Mouse (Mus musculus) CH12.LX (cell line): ENCODE results near the gene Trmt10a. TPM values are rescaled to one million over a fixed set of nuclear protein-coding genes. Genes with fewer than 3 reads are reported as not detected.

Experiments
- DNase-seq: peaks from one replicate; pipeline ENCODE4 v3.0.0-alpha.2; 2013; ENCODE audit errors: extremely low read depth
- H3K27ac ChIP-seq: 2 replicates; pipeline ENCODE4 v1.5.1; 2012; ENCODE audit warnings: low read depth, mild to moderate bottlenecking, control low read depth, moderate library complexity; ENCODE audit not compliant: insufficient read depth
- H3K27me3 ChIP-seq: replicated peaks from 2 replicates; pipeline ENCODE3; 2012; ENCODE audit warnings: inconsistent platforms
- H3K36me3 ChIP-seq, 2 experiments: replicated peaks in 1 of 2; 2 replicates each; pipeline versions ENCODE3 to v1.6.1; 2012; ENCODE audit warnings: inconsistent platforms in 1 of 2, low read length in 1 of 2, mild to moderate bottlenecking in 1 of 2, mixed read lengths in 1 of 2, moderate library complexity in 1 of 2; ENCODE audit not compliant: control insufficient read depth in 1 of 2, insufficient read depth in 1 of 2
- H3K4me1 ChIP-seq, 2 experiments: 2 replicates each; pipeline ENCODE4 v1.6.1; 2012; ENCODE audit warnings: inconsistent platforms in 1 of 2, moderate library complexity in 1 of 2; ENCODE audit not compliant: insufficient read depth in 2 of 2, control insufficient read depth in 1 of 2
- H3K4me2 ChIP-seq: 2 replicates; pipeline ENCODE4 v1.6.1; 2012; ENCODE audit warnings: low read depth, mild to moderate bottlenecking, control low read depth; ENCODE audit not compliant: poor library complexity, insufficient read depth, severe bottlenecking
- H3K4me3 ChIP-seq, 3 experiments: fragments of 150-350 bp in 1 of 3; sonication (generic) in 1 of 3; replicated peaks in 1 of 3; 2 replicates each; pipeline versions ENCODE3 to v1.5.1; 2011 to 2012; ENCODE audit warnings: low read depth in 2 of 3, low read length in 2 of 3, mild to moderate bottlenecking in 2 of 3, moderate library complexity in 2 of 3, control low read depth in 1 of 3, improper control_type of control experiment in 1 of 3, inconsistent platforms in 1 of 3, mixed read lengths in 1 of 3; ENCODE audit not compliant: poor library complexity in 1 of 3
- H3K79me2 ChIP-seq: replicated peaks from 2 replicates; pipeline ENCODE4 v1.6.1; 2012; ENCODE audit warnings: mild to moderate bottlenecking, moderate library complexity; ENCODE audit not compliant: control insufficient read depth, poor library complexity, insufficient read depth, severe bottlenecking; ENCODE audit errors: extremely low read depth
- H3K9ac ChIP-seq: 2 replicates; pipeline ENCODE4 v1.6.1; 2012; ENCODE audit warnings: low read depth, mild to moderate bottlenecking, control low read depth, moderate library complexity; ENCODE audit not compliant: insufficient read depth
- H3K9me3 ChIP-seq: replicated peaks from 2 replicates; pipeline ENCODE3; 2012; ENCODE audit warnings: low read length, inconsistent platforms, mixed read lengths
- CHD2 ChIP-seq: IDR thresholded peaks from 2 replicates; pipeline ENCODE4 v1.6.1; 2011; ENCODE audit warnings: low read length, improper control_type of control experiment
- CTCF ChIP-seq, 2 experiments: IDR thresholded peaks in 1 of 2; conservative IDR thresholded peaks in 1 of 2; 2 replicates each; pipeline ENCODE4 v1.5.1; 2011 to 2012; ENCODE audit warnings: low read depth in 2 of 2, low read length in 2 of 2, improper control_type of control experiment in 1 of 2, inconsistent platforms in 1 of 2, mild to moderate bottlenecking in 1 of 2, moderate library complexity in 1 of 2
- E2F4 ChIP-seq: IDR thresholded peaks from 2 replicates; pipeline ENCODE4 v1.6.1; 2011; ENCODE audit warnings: low read depth, low read length, improper control_type of control experiment; ENCODE audit not compliant: insufficient replicate concordance
- ELF1 ChIP-seq: IDR thresholded peaks from 2 replicates; pipeline ENCODE4 v1.6.1; 2014; ENCODE audit warnings: low read depth, mild to moderate bottlenecking, inconsistent platforms, low read length, improper control_type of control experiment
- EP300 ChIP-seq: IDR thresholded peaks from 2 replicates; pipeline ENCODE4 v1.6.1; 2011; ENCODE audit warnings: low read length, improper control_type of control experiment
- HCFC1 ChIP-seq: IDR thresholded peaks from 2 replicates; pipeline ENCODE4 v1.6.1; 2012; ENCODE audit warnings: low read depth, mild to moderate bottlenecking, inconsistent platforms, low read length, improper control_type of control experiment
- IRF4 ChIP-seq: IDR thresholded peaks from 2 replicates; pipeline ENCODE4 v1.6.1; 2014; ENCODE audit warnings: low read depth, mild to moderate bottlenecking, inconsistent platforms, low read length, improper control_type of control experiment
- JUND ChIP-seq: conservative IDR thresholded peaks from 2 replicates; pipeline ENCODE4 v1.6.1; 2011; ENCODE audit warnings: low read depth, low read length, improper control_type of control experiment
- KAT2A ChIP-seq: IDR thresholded peaks from 2 replicates; pipeline ENCODE4 v1.6.1; 2012; ENCODE audit warnings: low read length, improper control_type of control experiment, inconsistent platforms; ENCODE audit not compliant: insufficient replicate concordance
- MXI1 ChIP-seq: IDR thresholded peaks from 2 replicates; pipeline ENCODE4 v1.6.1; 2011; ENCODE audit warnings: mild to moderate bottlenecking, low read depth, low read length, improper control_type of control experiment
- NELFE ChIP-seq: IDR thresholded peaks from 2 replicates; pipeline ENCODE4 v1.6.1; 2011; ENCODE audit warnings: low read depth, low read length, improper control_type of control experiment
- NRF1 ChIP-seq: IDR thresholded peaks from 2 replicates; pipeline ENCODE4 v1.6.1; 2014; ENCODE audit warnings: low read depth, mild to moderate bottlenecking, inconsistent platforms, low read length, improper control_type of control experiment, moderate library complexity
- PAX5 ChIP-seq: IDR thresholded peaks from 2 replicates; pipeline ENCODE4 v1.6.1; 2012; ENCODE audit warnings: low read length, inconsistent platforms, mixed read lengths
- POLR2A ChIP-seq: IDR thresholded peaks from 2 replicates; pipeline ENCODE4 v1.6.1; 2011; ENCODE audit warnings: low read depth, mild to moderate bottlenecking, improper control_type of control experiment, low read length
- POLR2AphosphoS2 ChIP-seq: IDR thresholded peaks from 2 replicates; pipeline ENCODE4 v1.6.1; 2011; ENCODE audit warnings: low read depth, low read length, improper control_type of control experiment
- RAD21 ChIP-seq: IDR thresholded peaks from 2 replicates; pipeline ENCODE4 v1.6.1; 2011; ENCODE audit warnings: low read depth, mild to moderate bottlenecking, low read length, improper control_type of control experiment, moderate library complexity
- RCOR1 ChIP-seq: conservative IDR thresholded peaks from 2 replicates; pipeline ENCODE4 v1.6.1; 2012; ENCODE audit warnings: low read depth, mild to moderate bottlenecking, inconsistent platforms, low read length, improper control_type of control experiment
- TBP ChIP-seq: conservative IDR thresholded peaks from 2 replicates; pipeline ENCODE4 v1.6.1; 2011; ENCODE audit warnings: low read depth, low read length, improper control_type of control experiment
- TCF12 ChIP-seq: IDR thresholded peaks from 2 replicates; pipeline ENCODE4 v1.6.1; 2014; ENCODE audit warnings: low read depth, mild to moderate bottlenecking, inconsistent platforms, low read length, improper control_type of control experiment
- UBTF ChIP-seq: IDR thresholded peaks from 2 replicates; pipeline ENCODE4 v1.6.1; 2012; ENCODE audit warnings: low read depth, mild to moderate bottlenecking, inconsistent platforms, low read length, improper control_type of control experiment, moderate library complexity
- USF1 ChIP-seq: IDR thresholded peaks from 2 replicates; pipeline ENCODE4 v1.6.1; 2014; ENCODE audit warnings: low read depth, mild to moderate bottlenecking, inconsistent platforms, low read length, improper control_type of control experiment
- USF2 ChIP-seq: conservative IDR thresholded peaks from 2 replicates; pipeline ENCODE4 v1.6.1; 2011; ENCODE audit warnings: low read depth, low read length, improper control_type of control experiment
- ZC3H11A ChIP-seq: IDR thresholded peaks from 2 replicates; pipeline ENCODE4 v1.6.1; 2012; ENCODE audit warnings: low read depth, mild to moderate bottlenecking, inconsistent platforms, low read length, improper control_type of control experiment
- ZNF384 ChIP-seq: IDR thresholded peaks from 2 replicates; pipeline ENCODE4 v1.6.1; 2012; ENCODE audit warnings: low read depth, low read length, improper control_type of control experiment, inconsistent platforms
- dilution Hi-C: fragments of 300-500 bp; cut with MboI; formaldehyde crosslinking; loops from 2 replicates; pipeline ENCODE4 v1.14.3; 2020; ENCODE audit warnings: low sequenced_read_pairs; ENCODE audit not compliant: extremely low pct_unique_long_range_greater_than_20kb, extremely low pct_ligation_motif_present
- in situ Hi-C: fragments of 300-500 bp; cut with MboI; formaldehyde crosslinking; loops from 3 replicates; pipeline ENCODE4 v1.14.3; 2019; ENCODE audit warnings: low sequenced_read_pairs, low pct_ligation_motif_present, low pct_unique_long_range_greater_than_20kb, mixed read lengths
- polyA plus RNA-seq: library from polyadenylated mRNA; unstranded; fragments of >175 nt; gene quantifications from 2 replicates; pipeline ENCODE4 v1.2.1, GENCODE M21; 2012; ENCODE audit warnings: low read depth; ENCODE audit not compliant: insufficient read length
- total RNA-seq, 2 experiments: library from RNA; depleted of rRNA; stranded (reverse); fragments of 300-350 nt in 1 of 2; fragments of >200 nt in 1 of 2; gene quantifications; 2 replicates each; pipeline ENCODE4 v1.2.3; 2012 to 2014

Trmt10a gene
- total and polyA plus RNA-seq, 3 experiments = 31.6 to 65.7 (median 38.0) TPM

- Histone ChIP-seq H3K27me3 (no peaks in the 10 kb centered on the region), H3K4me1 (peaks cover 7 to 17% of the 10 kb centered on the region in 2 experiments), H3K27ac (no peak overlapping the region), H3K79me2 (no peaks in the 10 kb centered on the region), H3K9ac (no peak overlapping the region), H3K36me3 (no peaks in the 10 kb centered on the region), H3K4me3 (no peak overlapping the region), H3K9me3 (no peaks in the 10 kb centered on the region), H3K4me2 (no peak overlapping the region)
- no peak for TF ChIP-seq POLR2AphosphoS2
- no peak for TF ChIP-seq RCOR1
- no peak for TF ChIP-seq TCF12
- TF ChIP-seq NRF1 = no peak
- TF ChIP-seq JUND = no peak
- TF ChIP-seq HCFC1 = no peak
- TF ChIP-seq USF2 = no peak
- no peak for TF ChIP-seq MXI1
- no peak for TF ChIP-seq ZNF384
- no peak for TF ChIP-seq CHD2
- no peak for TF ChIP-seq TBP
- no peak for TF ChIP-seq PAX5
- dilution Hi-C loops = no loop called here
- no peak for DNase-seq
- in situ Hi-C loops = no loop called here
Observed at GRCm38 (mm10) chr3:138119444-138120105, 23.7 kb upstream of the Trmt10a start.

- DNase-seq = no peak
- no peak overlapping the region for H3K4me3 ChIP-seq
- dilution Hi-C loops = no loop called here
- H3K27me3 ChIP-seq = no peaks in the 10 kb centered on the region
- H3K27ac ChIP-seq = no peak overlapping the region
- H3K4me1 ChIP-seq = peaks cover 7 to 17% of the 10 kb centered on the region in 2 experiments
- TF ChIP-seq POLR2A = no peak
- no peak for TF ChIP-seq PAX5
- no peak for TF ChIP-seq ELF1
- no peak for TF ChIP-seq E2F4
- no peak for TF ChIP-seq KAT2A
- TF ChIP-seq USF1 = no peak
- no peak for TF ChIP-seq JUND
- TF ChIP-seq RCOR1 = no peak
- no peak for TF ChIP-seq CTCF (conservative IDR thresholded peaks at IDR 0.05 in 1 of 2, IDR thresholded peaks at IDR 0.05 in 1 of 2; ENCODE audit: low read depth in 2 of 2, low read length in 2 of 2)
- TF ChIP-seq TBP = no peak
- TF ChIP-seq UBTF = no peak
- no peak for TF ChIP-seq RAD21
- TF ChIP-seq IRF4 = no peak
- TF ChIP-seq EP300 = no peak
- TF ChIP-seq TCF12 = no peak
- no peak for TF ChIP-seq NELFE
- no peak for TF ChIP-seq ZC3H11A
- H3K79me2 ChIP-seq = no peaks in the 10 kb centered on the region
- in situ Hi-C loops = no loop called here
- H3K9ac ChIP-seq = no peak overlapping the region
- H3K36me3 ChIP-seq = no peaks in the 10 kb centered on the region
- no peaks in the 10 kb centered on the region for H3K9me3 ChIP-seq
- no peak overlapping the region for H3K4me2 ChIP-seq
Observed at GRCm38 (mm10) chr3:138121461-138121860, 21.8 kb upstream of the Trmt10a start.
